ENCODE assay signal across 8 mouse cellular contexts in genomic region chr14:55643060-55643907, GRCm38 (mm10). TPM values are rescaled to one million over a fixed set of nuclear protein-coding genes. Genes with fewer than 3 reads are reported as not detected.
DNase-seq lines count a peak whose midpoint lies in the region; ATAC-seq lines count a peak whose summit lies in the region.

Gene Tm9sf1, minus strand, starts transcription at chr14:55643806.

- H3K9me3 ChIP-seq in hindbrain, embryonic 10.5 days = no peaks in the 10 kb centered on the region

- under 1% methylated on average over 89 of the region's 89 CpGs for WGBS in hindbrain, embryonic 10.5 days

- H3K36me3 ChIP-seq in hindbrain, embryonic 10.5 days = peaks cover 55% of the 10 kb centered on the region

- peak; percentile 90 for ATAC-seq in frontal cortex, adult (ENCODE audit: low TSS enrichment)

- H3K27me3 ChIP-seq in hindbrain, embryonic 10.5 days (ENCODE audit: insufficient read depth, poor library complexity, severe bottlenecking) = no peaks in the 10 kb centered on the region

- peaks cover 23% of the 10 kb centered on the region for H3K4me1 ChIP-seq in hindbrain, embryonic 10.5 days (replicated peaks)

- H3K27ac ChIP-seq in hindbrain, embryonic 10.5 days = peak within 1 kb of the TSS; percentile 99

- H3K4me3 ChIP-seq in hindbrain, embryonic 10.5 days = peak within 1 kb of the TSS; percentile 87

- peak; percentile 60 for DNase-seq in MEL-GATA-1-ER (ENCODE audit: extremely low read depth, low read depth)
- DNase-seq in cerebellum, adult 8-10 months = peak; percentile 88
- DNase-seq in hindbrain, embryonic 10.5 days (ENCODE audit: low spot score) = peak; percentile 91
- peak; percentile 85 to 90 for DNase-seq in layer of hippocampus, postnatal 10 days (ENCODE audit: low spot score in 2 of 2)
- peak; percentile 84 for DNase-seq in lung, postnatal 10 days
- peak; percentile 89 for DNase-seq in ovary, postnatal 36 days (ENCODE audit: low spot score)
- DNase-seq in thymus, postnatal 25 days = peak; percentile 87

RNA-seq across cellular contexts. Expression of gene Tm9sf1, which starts in this region (rescaled TPM):
- polyA plus RNA-seq in hindbrain, embryonic 10.5 days (2016; fragmentation: Nextera tagmentation; extraction: Ambion mirVana) = 76.0 and 78.1 TPM in 2 replicates
- 10 to 100 TPM; 42.0 to 55.9 TPM for total RNA-seq in layer of hippocampus, postnatal 10 days (2021)

Comparison
In these comparisons a context has a peak if more than half of its experiments do, and no peak if none do; other contexts are left out.
1. Peak in every context shown above with its lines: DNase-seq, ATAC-seq, H3K4me3 ChIP-seq and H3K27ac ChIP-seq.